In the genomic region with DNA sequence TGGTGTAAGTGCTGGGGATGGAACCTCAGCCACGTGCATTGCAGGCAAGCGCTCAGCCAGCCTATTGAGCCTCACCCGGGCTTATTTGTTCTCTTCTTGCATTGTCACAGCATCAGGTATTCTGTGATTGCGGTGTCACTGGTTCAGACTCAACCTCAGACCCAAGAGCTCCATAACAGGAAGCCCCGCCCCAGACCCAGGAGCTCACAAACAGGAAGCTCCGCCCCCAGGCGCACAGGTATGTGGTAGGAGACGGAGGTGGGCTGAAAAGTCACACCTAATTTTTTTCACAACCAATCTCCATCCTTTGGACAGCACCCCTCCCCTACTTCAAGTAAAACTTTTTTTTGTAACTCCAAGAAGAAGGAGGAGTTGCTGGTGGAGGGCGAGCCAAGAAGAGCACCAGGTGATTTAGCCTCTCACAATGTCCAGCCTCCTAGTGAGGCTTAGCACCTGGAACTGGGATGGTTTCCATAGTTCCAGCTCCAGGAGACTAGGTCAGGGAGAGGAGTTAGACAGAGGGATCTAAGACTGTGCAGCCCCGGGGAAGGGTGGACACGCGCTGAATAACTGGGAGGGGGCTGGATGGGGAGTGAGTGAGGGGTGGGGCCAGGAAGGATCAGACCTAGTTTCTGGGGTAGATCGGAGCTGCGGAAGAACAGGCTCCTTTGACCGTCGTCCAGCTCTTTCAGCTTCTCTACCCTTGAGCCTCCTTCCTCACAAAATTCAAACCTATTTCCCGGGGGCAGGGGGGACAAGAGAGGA, we compare ENCODE assay signal across 16 mouse cellular contexts.
A peak's percentile ranks its signal among the peaks of the same experiment; 100 is the strongest.
DNase-seq lines count a peak whose midpoint lies in the region; ATAC-seq lines count a peak whose summit lies in the region.
"Had no signal": no experiment of that assay in that cellular context is flagged by ENCODE, and none has a peak within 500 bp of the region (broad histone marks: within the 10 kb centered on the region; RNA-seq: fewer than 3 reads in every experiment).

No protein-coding gene starts in this region.

- H3K9me3 ChIP-seq in midbrain, embryonic 12.5 days: no peaks in the 10 kb centered on the region
- no peaks in the 10 kb centered on the region for H3K9me3 ChIP-seq in midbrain, embryonic 11.5 days (ENCODE audit: control insufficient read depth, low read length)
- no peaks in the 10 kb centered on the region for H3K9me3 ChIP-seq in forebrain, embryonic 16.5 days (ENCODE audit: control insufficient read depth, low read length)
- H3K9me3 ChIP-seq: heart, embryonic 13.5 days; limb, embryonic 12.5 days had no signal

- H3K27ac ChIP-seq in midbrain, embryonic 12.5 days (replicated peaks): no peak overlapping the region
- H3K27ac ChIP-seq in midbrain, embryonic 11.5 days (ENCODE audit: low read depth, low read length): no peak overlapping the region
- no peak overlapping the region for H3K27ac ChIP-seq in forebrain, embryonic 16.5 days (ENCODE audit: low read length)
- H3K27ac ChIP-seq: heart, embryonic 13.5 days; limb, embryonic 12.5 days had no signal

- peak overlapping the region; percentile 34; the same call in 1 of the 2 replicates for H3K4me2 ChIP-seq in midbrain, embryonic 12.5 days (replicated peaks)
- H3K4me2 ChIP-seq in midbrain, embryonic 11.5 days: no peak overlapping the region
- H3K4me2 ChIP-seq in forebrain, embryonic 16.5 days (ENCODE audit: low read length): peak overlapping the region; percentile 40
- H3K4me2 ChIP-seq: heart, embryonic 13.5 days; limb, embryonic 12.5 days had no signal

- H3K27me3 ChIP-seq in midbrain, embryonic 12.5 days: peaks cover 15% of the 10 kb centered on the region; the same call in 1 of the 2 replicates
- H3K27me3 ChIP-seq in midbrain, embryonic 11.5 days (ENCODE audit: control insufficient read depth, insufficient read depth, low read length): no peaks in the 10 kb centered on the region; the same call in 1 of the 2 replicates
- H3K27me3 ChIP-seq in forebrain, embryonic 16.5 days (replicated peaks; ENCODE audit: control insufficient read depth, insufficient read depth, low read length): 0 out of 2 replicates have a peak, but pooled peaks cover 2% of the 10 kb centered on the region

- no peak overlapping the region for H3K4me3 ChIP-seq in midbrain, embryonic 12.5 days
- no peak overlapping the region for H3K4me3 ChIP-seq in midbrain, embryonic 11.5 days (ENCODE audit: low read depth, low read length)
- no peak overlapping the region for H3K4me3 ChIP-seq in forebrain, embryonic 16.5 days (replicated peaks; ENCODE audit: low read length)
- H3K4me3 ChIP-seq: heart, embryonic 13.5 days; limb, embryonic 12.5 days had no signal

- H3K36me3 ChIP-seq in midbrain, embryonic 12.5 days: no peaks in the 10 kb centered on the region
- no peaks in the 10 kb centered on the region for H3K36me3 ChIP-seq in midbrain, embryonic 11.5 days (ENCODE audit: control insufficient read depth, insufficient read depth, low read length)
- no peaks in the 10 kb centered on the region for H3K36me3 ChIP-seq in forebrain, embryonic 16.5 days (ENCODE audit: control insufficient read depth, insufficient read depth)
- H3K36me3 ChIP-seq: heart, embryonic 13.5 days; limb, embryonic 12.5 days had no signal

- ATAC-seq in midbrain, embryonic 12.5 days (ENCODE audit: low FRiP score, low read depth): no peak
- ATAC-seq in midbrain, embryonic 11.5 days (ENCODE audit: low FRiP score): no peak
- no peak for ATAC-seq in forebrain, embryonic 16.5 days
- ATAC-seq: liver, postnatal 0 days had no signal

- H3K4me1 ChIP-seq in midbrain, embryonic 12.5 days: peaks cover 9% of the 10 kb centered on the region
- H3K4me1 ChIP-seq in midbrain, embryonic 11.5 days (ENCODE audit: control insufficient read depth, insufficient read depth, low read length): peaks cover 6% of the 10 kb centered on the region; the same call in 1 of the 2 replicates
- peaks cover 12% of the 10 kb centered on the region for H3K4me1 ChIP-seq in forebrain, embryonic 16.5 days (replicated peaks; ENCODE audit: control insufficient read depth, insufficient read depth, low read length)
- H3K4me1 ChIP-seq: heart, embryonic 13.5 days had no signal

- DNase-seq in midbrain, embryonic 11.5 days (ENCODE audit: low spot score, missing footprints): no peak
- peak; percentile 16 for DNase-seq in WW6 (ENCODE audit: low read depth, low spot score)
- DNase-seq in naive thymus-derived CD4-positive, alpha-beta T cell, adult 2 months (ENCODE audit: low read depth): peak; percentile 7
- no peak for DNase-seq in spleen, postnatal 10 days (ENCODE audit: low spot score in 2 of 2)
- no peak for DNase-seq in gastrocnemius, adult 18-20 months (ENCODE audit: low spot score)
- no peak for DNase-seq in thymus, postnatal 14 days
- DNase-seq: adrenal gland, postnatal 36 days; B cell, adult 2 months; gastrocnemius, postnatal 10 days; kidney, postnatal 36 days; layer of hippocampus, postnatal 36 days; liver, postnatal 0 days had no signal

- 15% methylated on average over 17 of the region's 17 CpGs for WGBS in midbrain, embryonic 12.5 days
- 13% methylated on average over 17 of the region's 17 CpGs for WGBS in midbrain, embryonic 11.5 days
- WGBS in forebrain, embryonic 16.5 days: 10% methylated on average over 17 of the region's 17 CpGs

- H3K9ac ChIP-seq in midbrain, embryonic 12.5 days (replicated peaks): no peak overlapping the region
- no peak overlapping the region for H3K9ac ChIP-seq in midbrain, embryonic 11.5 days (ENCODE audit: low read length)
- H3K9ac ChIP-seq in forebrain, embryonic 16.5 days (replicated peaks; ENCODE audit: low read depth, low read length): no peak overlapping the region
- H3K9ac ChIP-seq: heart, embryonic 13.5 days; limb, embryonic 12.5 days; liver, postnatal 0 days had no signal

Comparison
In these comparisons a context has a peak if more than half of its experiments do, and no peak if none do; other contexts are left out.
1. DNase-seq: peak in WW6 (single experiment) and naive thymus-derived CD4-positive, alpha-beta T cell, adult 2 months (single experiment); none in midbrain, embryonic 11.5 days (single experiment), spleen, postnatal 10 days (0 of 2), gastrocnemius, adult 18-20 months (single experiment) and thymus, postnatal 14 days (single experiment).